Mouse (Mus musculus): ENCODE results near the gene Fam13a. TPM values are rescaled to one million over a fixed set of nuclear protein-coding genes. Genes with fewer than 3 reads are reported as not detected.
A peak's percentile ranks its signal among the peaks of the same experiment; 100 is the strongest.

Fam13a gene
- 5.6 and 5.8 TPM in 2 replicates for polyA plus RNA-seq (2014; fragmentation: Nextera tagmentation; extraction: Ambion mirVana)

GRCm38 (mm10) chr6:59024164-59024724, at the start of gene Fam13a:
Gene Fam13a (minus strand): TSS chr6:59024549.
- Histone ChIP-seq H3K27me3 (ENCODE audit: control insufficient read depth, insufficient read depth, low read length) (no peaks in the 10 kb centered on the region), H3K27ac (ENCODE audit: low read depth, low read length) (peak within 1 kb of the TSS; percentile 52), H3K36me3 (ENCODE audit: control insufficient read depth, insufficient read depth, low read length) (no peaks in the 10 kb centered on the region), H3K4me2 (replicated peaks; ENCODE audit: low read depth, low read length) (peak within 1 kb of the TSS; percentile 46), H3K4me3 (ENCODE audit: low read depth, low read length) (peak within 1 kb of the TSS; percentile 45), H3K4me1 (replicated peaks; ENCODE audit: control insufficient read depth, insufficient read depth, low read length) (no peaks in the 10 kb centered on the region), H3K9me3 (ENCODE audit: control insufficient read depth, low read length) (no peaks in the 10 kb centered on the region), H3K9ac (ENCODE audit: low read depth, low read length) (peak within 1 kb of the TSS; percentile 64)
- ATAC-seq (ENCODE audit: low FRiP score) (peak; percentile 98), DNase-seq (ENCODE audit: low spot score) (peak; percentile 79)
- WGBS: under 1% methylated on average over 16 of the region's 16 CpGs

- H3K4me1 ChIP-seq (replicated peaks; ENCODE audit: control insufficient read depth, insufficient read depth, low read length): no peaks in the 10 kb centered on the region
- H3K27me3 ChIP-seq (ENCODE audit: control insufficient read depth, insufficient read depth, low read length): no peaks in the 10 kb centered on the region
- ATAC-seq (ENCODE audit: low FRiP score) (no peak), DNase-seq (ENCODE audit: low spot score) (no peak)
- H3K9me3 ChIP-seq (ENCODE audit: control insufficient read depth, low read length): no peaks in the 10 kb centered on the region
- H3K36me3 ChIP-seq (ENCODE audit: control insufficient read depth, insufficient read depth, low read length): no peaks in the 10 kb centered on the region
- no peak overlapping the region for H3K4me3 ChIP-seq (ENCODE audit: low read depth, low read length)
- no peak overlapping the region for H3K9ac ChIP-seq (ENCODE audit: low read depth, low read length)
- 90% methylated on average over 5 of the region's 5 CpGs for WGBS
- H3K27ac ChIP-seq (ENCODE audit: low read depth, low read length): no peak overlapping the region
- H3K4me2 ChIP-seq (replicated peaks; ENCODE audit: low read depth, low read length): no peak overlapping the region
Measured at GRCm38 (mm10) chr6:59072096-59073060, 48.0 kb upstream of the Fam13a start.

- Histone ChIP-seq H3K4me2 (replicated peaks; ENCODE audit: low read depth, low read length) (no peak overlapping the region), H3K27ac (ENCODE audit: low read depth, low read length) (no peak overlapping the region), H3K4me1 (replicated peaks; ENCODE audit: control insufficient read depth, insufficient read depth, low read length) (no peaks in the 10 kb centered on the region), H3K36me3 (ENCODE audit: control insufficient read depth, insufficient read depth, low read length) (no peaks in the 10 kb centered on the region), H3K27me3 (ENCODE audit: control insufficient read depth, insufficient read depth, low read length) (no peaks in the 10 kb centered on the region), H3K9me3 (ENCODE audit: control insufficient read depth, low read length) (no peaks in the 10 kb centered on the region), H3K4me3 (ENCODE audit: low read depth, low read length) (no peak overlapping the region), H3K9ac (ENCODE audit: low read depth, low read length) (no peak overlapping the region)
- 86% methylated on average over 3 of the region's 3 CpGs for WGBS
- ATAC-seq (ENCODE audit: low FRiP score): no peak
- DNase-seq (ENCODE audit: low spot score): no peak
Measured at GRCm38 (mm10) chr6:59071691-59072090, 47.3 kb upstream of the Fam13a start.

GRCm38 (mm10) chr6:59068187-59068586, 43.8 kb upstream of the Fam13a start:
- no peak overlapping the region for H3K4me2 ChIP-seq (replicated peaks; ENCODE audit: low read depth, low read length)

GRCm38 (mm10) chr6:59064440-59064839, 40.1 kb upstream of the Fam13a start:
- no peak for ATAC-seq (ENCODE audit: low FRiP score)
- 88% methylated on average over 4 of the region's 4 CpGs for WGBS

More at GRCm38 (mm10) chr6:59068187-59068586, 43.8 kb upstream of the Fam13a start:
- Histone ChIP-seq H3K36me3 (ENCODE audit: control insufficient read depth, insufficient read depth, low read length) (no peaks in the 10 kb centered on the region), H3K9ac (ENCODE audit: low read depth, low read length) (no peak overlapping the region), H3K27ac (ENCODE audit: low read depth, low read length) (no peak overlapping the region), H3K4me1 (replicated peaks; ENCODE audit: control insufficient read depth, insufficient read depth, low read length) (no peaks in the 10 kb centered on the region), H3K27me3 (ENCODE audit: control insufficient read depth, insufficient read depth, low read length) (no peaks in the 10 kb centered on the region), H3K9me3 (ENCODE audit: control insufficient read depth, low read length) (no peaks in the 10 kb centered on the region), H3K4me3 (ENCODE audit: low read depth, low read length) (no peak overlapping the region)
- no peak for ATAC-seq (ENCODE audit: low FRiP score)
- 80% methylated on average over 5 of the region's 5 CpGs for WGBS
- DNase-seq (ENCODE audit: low spot score): no peak

GRCm38 (mm10) chr6:59053232-59053631, 28.9 kb upstream of the Fam13a start:
- Histone ChIP-seq H3K27me3 (ENCODE audit: control insufficient read depth, insufficient read depth, low read length) (no peaks in the 10 kb centered on the region), H3K4me1 (replicated peaks; ENCODE audit: control insufficient read depth, insufficient read depth, low read length) (no peaks in the 10 kb centered on the region), H3K4me3 (ENCODE audit: low read depth, low read length) (no peak overlapping the region), H3K4me2 (replicated peaks; ENCODE audit: low read depth, low read length) (no peak overlapping the region), H3K9me3 (ENCODE audit: control insufficient read depth, low read length) (no peaks in the 10 kb centered on the region), H3K36me3 (ENCODE audit: control insufficient read depth, insufficient read depth, low read length) (no peaks in the 10 kb centered on the region), H3K9ac (ENCODE audit: low read depth, low read length) (no peak overlapping the region), H3K27ac (ENCODE audit: low read depth, low read length) (no peak overlapping the region)
- WGBS: 90% methylated on average over 2 of the region's 2 CpGs
- ATAC-seq (ENCODE audit: low FRiP score): no peak
- no peak for DNase-seq (ENCODE audit: low spot score)

More at GRCm38 (mm10) chr6:59064440-59064839, 40.1 kb upstream of the Fam13a start:
- Histone ChIP-seq H3K4me2 (replicated peaks; ENCODE audit: low read depth, low read length) (no peak overlapping the region), H3K27ac (ENCODE audit: low read depth, low read length) (no peak overlapping the region), H3K27me3 (ENCODE audit: control insufficient read depth, insufficient read depth, low read length) (no peaks in the 10 kb centered on the region), H3K36me3 (ENCODE audit: control insufficient read depth, insufficient read depth, low read length) (no peaks in the 10 kb centered on the region), H3K4me1 (replicated peaks; ENCODE audit: control insufficient read depth, insufficient read depth, low read length) (no peaks in the 10 kb centered on the region), H3K4me3 (ENCODE audit: low read depth, low read length) (no peak overlapping the region), H3K9me3 (ENCODE audit: control insufficient read depth, low read length) (no peaks in the 10 kb centered on the region), H3K9ac (ENCODE audit: low read depth, low read length) (no peak overlapping the region)
- DNase-seq (ENCODE audit: low spot score): no peak

GRCm38 (mm10) chr6:59039719-59040118, 15.4 kb upstream of the Fam13a start:
- Histone ChIP-seq H3K4me1 (replicated peaks; ENCODE audit: control insufficient read depth, insufficient read depth, low read length) (no peaks in the 10 kb centered on the region), H3K9ac (ENCODE audit: low read depth, low read length) (no peak overlapping the region), H3K27ac (ENCODE audit: low read depth, low read length) (no peak overlapping the region), H3K9me3 (ENCODE audit: control insufficient read depth, low read length) (no peaks in the 10 kb centered on the region), H3K4me2 (replicated peaks; ENCODE audit: low read depth, low read length) (no peak overlapping the region), H3K27me3 (ENCODE audit: control insufficient read depth, insufficient read depth, low read length) (no peaks in the 10 kb centered on the region), H3K36me3 (ENCODE audit: control insufficient read depth, insufficient read depth, low read length) (no peaks in the 10 kb centered on the region), H3K4me3 (ENCODE audit: low read depth, low read length) (no peak overlapping the region)
- ATAC-seq (ENCODE audit: low FRiP score) (no peak), DNase-seq (ENCODE audit: low spot score) (no peak)
- WGBS: 74% methylated on average over 1 of the region's 1 CpGs

- H3K27ac ChIP-seq (ENCODE audit: low read depth, low read length): no peak overlapping the region
- no peaks in the 10 kb centered on the region for H3K4me1 ChIP-seq (replicated peaks; ENCODE audit: control insufficient read depth, insufficient read depth, low read length)
- WGBS: 89% methylated on average over 5 of the region's 5 CpGs
- H3K4me3 ChIP-seq (ENCODE audit: low read depth, low read length): no peak overlapping the region
- no peak overlapping the region for H3K4me2 ChIP-seq (replicated peaks; ENCODE audit: low read depth, low read length)
- H3K27me3 ChIP-seq (ENCODE audit: control insufficient read depth, insufficient read depth, low read length): no peaks in the 10 kb centered on the region
- ATAC-seq (ENCODE audit: low FRiP score) (no peak), DNase-seq (ENCODE audit: low spot score) (no peak)
- H3K36me3 ChIP-seq (ENCODE audit: control insufficient read depth, insufficient read depth, low read length): no peaks in the 10 kb centered on the region
- no peak overlapping the region for H3K9ac ChIP-seq (ENCODE audit: low read depth, low read length)
- H3K9me3 ChIP-seq (ENCODE audit: control insufficient read depth, low read length): no peaks in the 10 kb centered on the region
Measured at GRCm38 (mm10) chr6:59032748-59033147, 8.4 kb upstream of the Fam13a start.

Data from hindbrain, embryonic 11.5 days (tissue).